Mouse (Mus musculus) neural tube, embryonic 11.5 days (tissue): Measurements from ENCODE around the gene Ubap2l. TPM values are rescaled to one million over a fixed set of nuclear protein-coding genes. Genes with fewer than 3 reads are reported as not detected.
A peak's percentile ranks its signal among the peaks of the same experiment; 100 is the strongest.

ENCODE experiments used
- ATAC-seq: fragments of 200-750 bp; cut with Nextera tagmentation; 2 replicates; pipeline ENCODE4 v1.8.0; 2017; ENCODE audit warnings: moderate number of reproducible peaks, mild to moderate bottlenecking, moderate TSS enrichment, moderate library complexity; ENCODE audit not compliant: insufficient read depth, low FRiP score, low TSS enrichment
- DNase-seq: peaks from one replicate; pipeline ENCODE4 v3.0.0-alpha.2; 2015; ENCODE audit warnings: low spot score
- H3K27ac ChIP-seq: fragments of 300-500 bp; sonication (generic); 2 replicates; pipeline ENCODE4 v1.5.1; 2014; ENCODE audit warnings: low read depth, mild to moderate bottlenecking, low read length
- H3K27me3 ChIP-seq: fragments of 300-500 bp; sonication (generic); 2 replicates; pipeline ENCODE4 v1.6.1; 2014; ENCODE audit warnings: mild to moderate bottlenecking, low read length, mixed read lengths; ENCODE audit not compliant: control insufficient read depth, insufficient read depth
- H3K36me3 ChIP-seq: fragments of 300-500 bp; sonication (generic); 2 replicates; pipeline ENCODE4 v1.6.1; 2014; ENCODE audit warnings: mild to moderate bottlenecking, low read length, moderate library complexity, mixed read lengths; ENCODE audit not compliant: control insufficient read depth, insufficient read depth
- H3K4me1 ChIP-seq: fragments of 300-500 bp; sonication (generic); 2 replicates; pipeline ENCODE4 v1.6.1; 2014; ENCODE audit warnings: low read length, mixed read lengths; ENCODE audit not compliant: control insufficient read depth, insufficient read depth
- H3K4me2 ChIP-seq: fragments of 300-500 bp; sonication (generic); 2 replicates; pipeline ENCODE4 v1.6.1; 2014; ENCODE audit warnings: low read depth, mild to moderate bottlenecking, moderate library complexity
- H3K4me3 ChIP-seq: fragments of 300-500 bp; sonication (generic); 2 replicates; pipeline ENCODE4 v1.5.1; 2014; ENCODE audit warnings: low read depth, low read length
- H3K9ac ChIP-seq: fragments of 300-500 bp; sonication (generic); 2 replicates; pipeline ENCODE4 v1.6.1; 2014; ENCODE audit warnings: mild to moderate bottlenecking, low read length
- H3K9me3 ChIP-seq: fragments of 300-500 bp; sonication (generic); 2 replicates; pipeline ENCODE4 v1.6.1; 2016; ENCODE audit warnings: low read length; ENCODE audit not compliant: control insufficient read depth
- WGBS: fragments of 180-500 bp; shearing (Covaris S2); extraction: QIAGEN DNeasy Blood & Tissue Kit; methylation state at CpG from one replicate; pipeline ENCODE4 v1.1.7; 2014; 5-methylcytosine and 5-hydroxymethylcytosine counted together
- microRNA counts: library from miRNA; unstranded; fragments of <30 nt; microRNA quantifications from one replicate; lab custom pipeline; 2015
- microRNA-seq: library from miRNA; unstranded; fragments of <30 nt; microRNA quantifications from one replicate; pipeline ENCODE4, GENCODE M21; 2016
- polyA plus RNA-seq: library from polyadenylated mRNA; unstranded; fragments of >200 nt; fragmentation: Nextera tagmentation; extraction: Ambion mirVana; gene quantifications from 2 replicates; pipeline ENCODE4 v1.2.1, GENCODE M21; 2014

Ubap2l gene
- polyA plus RNA-seq, 1 experiment from 2014 or later: 208 TPM

DNA sequence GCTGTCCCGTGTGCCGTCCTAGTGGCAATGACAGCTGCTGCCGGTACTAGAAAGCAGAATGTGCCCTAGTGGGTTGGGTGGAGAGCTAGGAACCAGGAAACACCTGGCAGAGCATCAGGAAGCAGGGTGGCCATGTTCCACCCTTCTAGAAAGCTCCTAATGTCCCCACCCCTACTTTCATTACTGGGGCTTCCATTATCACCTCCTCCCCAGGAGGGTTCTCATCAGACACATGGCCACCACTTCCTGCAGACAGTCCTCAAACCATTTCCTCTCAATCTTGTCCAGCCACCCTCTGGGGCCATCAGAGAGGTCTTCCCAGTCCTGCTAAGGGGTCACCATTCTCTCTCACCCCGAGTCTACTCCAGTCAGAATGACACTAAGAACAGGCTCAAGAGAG, 91.0 kb downstream of the Ubap2l start:
- Histone ChIP-seq H3K4me2 (peak overlapping the region; percentile 93), H3K4me3 (peak overlapping the region; percentile 97), H3K27me3 (no peaks in the 10 kb centered on the region), H3K9ac (peak overlapping the region; percentile 93; the same call in 1 of the 2 replicates), H3K4me1 (peaks cover 25% of the 10 kb centered on the region), H3K36me3 (peaks cover 7% of the 10 kb centered on the region), H3K9me3 (no peaks in the 10 kb centered on the region), H3K27ac (no peak overlapping the region)
- ATAC-seq: no peak
- WGBS: 64% methylated on average over 4 of the region's 4 CpGs
- no peak for DNase-seq

DNA sequence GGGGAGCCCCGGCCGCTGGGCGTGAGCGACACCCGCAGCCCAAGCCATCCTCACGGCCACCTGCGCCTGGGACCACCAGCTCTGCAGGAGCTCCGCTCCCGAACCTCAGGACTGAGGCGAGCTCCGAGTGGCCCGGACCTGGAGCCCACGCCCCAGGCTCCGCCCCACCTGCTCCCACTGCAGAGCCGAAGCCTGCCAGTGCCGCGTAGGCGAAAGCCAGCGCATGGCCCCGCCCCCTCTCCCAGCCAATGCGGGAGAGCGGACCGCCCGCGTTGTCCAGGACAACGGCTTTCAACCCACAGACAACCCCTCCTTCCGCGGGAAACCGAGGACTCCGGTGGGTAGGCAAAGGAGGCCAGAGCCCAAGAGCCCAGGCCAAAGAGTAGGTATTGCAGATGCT, 92.0 kb downstream of the Ubap2l start:
- Histone ChIP-seq H3K27ac (no peak overlapping the region), H3K36me3 (peaks cover 7% of the 10 kb centered on the region)
- under 1% methylated on average over 30 of the region's 30 CpGs for WGBS

DNA sequence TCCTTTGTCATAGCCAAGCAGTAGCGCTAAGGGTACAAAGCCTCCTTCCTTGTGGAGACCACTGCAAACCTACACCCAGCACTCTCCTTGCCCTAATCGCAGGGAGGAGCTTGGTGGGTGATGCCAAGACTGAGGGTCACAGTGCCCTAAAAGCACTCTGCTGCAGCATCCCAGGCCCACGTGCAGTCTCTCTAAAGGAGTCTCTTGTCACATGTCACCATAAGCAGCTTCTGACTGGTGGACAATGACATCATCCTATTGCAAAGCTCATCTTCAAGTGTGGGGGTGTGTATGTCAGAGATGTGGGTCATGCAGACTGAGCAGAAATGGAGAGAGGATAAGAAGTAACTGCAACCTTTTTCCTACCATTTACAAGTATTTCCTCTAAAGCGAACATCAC, 93.0 kb downstream of the Ubap2l start:
- H3K36me3 ChIP-seq: peaks cover 7% of the 10 kb centered on the region
- H3K4me2 ChIP-seq: peak overlapping the region; percentile 93
- no peak for ATAC-seq
- no peaks in the 10 kb centered on the region for H3K9me3 ChIP-seq
- 73% methylated on average over 4 of the region's 4 CpGs for WGBS
- H3K27me3 ChIP-seq: no peaks in the 10 kb centered on the region
- no peak for DNase-seq
- H3K4me3 ChIP-seq: peak overlapping the region; percentile 55; the same call in 1 of the 2 replicates
- peaks cover 21% of the 10 kb centered on the region for H3K4me1 ChIP-seq
- no peak overlapping the region for H3K9ac ChIP-seq
- H3K27ac ChIP-seq: no peak overlapping the region

More for the DNA sequence above, 92.0 kb downstream of the Ubap2l start:
- peak; percentile 93 for DNase-seq
- no peaks in the 10 kb centered on the region for H3K27me3 ChIP-seq
- H3K9me3 ChIP-seq: no peaks in the 10 kb centered on the region
- peak overlapping the region; percentile 93 for H3K4me2 ChIP-seq
- peaks cover 25% of the 10 kb centered on the region for H3K4me1 ChIP-seq
- peak; percentile 88 for ATAC-seq
- H3K9ac ChIP-seq: peak overlapping the region; percentile 64
- peak overlapping the region; percentile 55 for H3K4me3 ChIP-seq

DNA sequence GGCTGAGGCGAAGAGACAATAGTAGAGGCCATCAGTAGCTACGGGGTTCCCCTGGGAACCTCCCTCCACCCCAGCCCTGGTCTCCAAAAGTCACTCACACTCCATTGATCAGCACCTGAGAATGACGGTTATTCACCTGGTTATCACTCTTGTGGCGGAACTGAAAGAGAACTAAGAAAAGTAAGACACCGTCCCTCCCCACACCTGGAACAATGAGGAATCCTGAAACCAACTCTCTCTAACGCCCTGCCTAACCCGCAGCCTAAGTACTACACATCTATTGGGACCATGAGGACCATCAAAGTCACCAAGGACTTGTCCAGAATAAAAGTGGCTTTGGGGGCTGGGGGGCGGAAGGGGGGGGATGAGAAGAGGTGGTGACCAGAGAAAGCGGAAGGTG, 94.5 kb downstream of the Ubap2l start:
- Histone ChIP-seq H3K4me2 (no peak overlapping the region), H3K9me3 (no peaks in the 10 kb centered on the region), H3K36me3 (peaks cover 14% of the 10 kb centered on the region), H3K9ac (no peak overlapping the region), H3K4me3 (no peak overlapping the region), H3K27ac (no peak overlapping the region), H3K27me3 (no peaks in the 10 kb centered on the region), H3K4me1 (peaks cover 19% of the 10 kb centered on the region)
- DNase-seq (no peak), ATAC-seq (no peak)
- WGBS: 93% methylated on average over 9 of the region's 9 CpGs

DNA sequence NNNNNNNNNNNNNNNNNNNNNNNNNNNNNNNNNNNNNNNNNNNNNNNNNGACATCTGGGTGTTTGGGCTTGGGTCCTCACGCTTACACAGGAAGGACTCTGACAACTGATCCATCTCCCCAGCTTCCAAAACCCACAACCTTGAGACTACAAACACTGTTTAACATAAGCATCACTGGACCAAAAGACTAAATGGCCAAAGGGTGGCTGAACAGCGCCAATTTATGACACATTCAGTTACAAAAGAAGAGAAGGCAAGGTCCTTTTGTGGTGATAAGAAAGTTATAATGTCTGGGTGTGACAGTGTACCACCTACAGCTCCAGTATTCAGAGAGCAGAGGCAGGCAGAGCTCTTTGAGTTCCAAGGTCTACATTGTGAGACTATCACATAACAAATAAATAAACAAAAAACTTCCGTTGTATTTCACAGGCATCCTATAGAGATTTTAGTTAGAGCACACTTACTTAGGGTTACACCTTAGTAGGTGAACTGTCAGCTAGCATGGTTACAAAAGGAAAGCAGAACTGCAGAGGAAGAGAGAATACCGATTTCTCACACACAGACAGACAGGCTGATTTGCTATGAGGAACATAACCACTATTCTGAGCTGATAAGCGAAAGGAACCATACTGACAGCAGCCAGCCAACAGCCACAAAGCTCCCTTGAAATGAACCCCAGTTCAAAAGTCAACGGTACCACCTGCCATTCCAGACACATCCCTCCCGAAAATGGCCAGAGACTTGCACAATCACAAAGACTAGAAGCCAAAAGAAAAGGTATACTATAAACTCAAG, 96.1 kb downstream of the Ubap2l start:
- ATAC-seq: no peak
- peaks cover 21% of the 10 kb centered on the region for H3K36me3 ChIP-seq
- H3K4me1 ChIP-seq: peaks cover 12% of the 10 kb centered on the region
- H3K27me3 ChIP-seq: no peaks in the 10 kb centered on the region
- WGBS: 92% methylated on average over 7 of the region's 7 CpGs
- H3K9me3 ChIP-seq: no peaks in the 10 kb centered on the region
- H3K27ac ChIP-seq: no peak overlapping the region
- no peak for DNase-seq
- no peak overlapping the region for H3K9ac ChIP-seq
- no peak overlapping the region for H3K4me2 ChIP-seq
- H3K4me3 ChIP-seq: no peak overlapping the region

DNA sequence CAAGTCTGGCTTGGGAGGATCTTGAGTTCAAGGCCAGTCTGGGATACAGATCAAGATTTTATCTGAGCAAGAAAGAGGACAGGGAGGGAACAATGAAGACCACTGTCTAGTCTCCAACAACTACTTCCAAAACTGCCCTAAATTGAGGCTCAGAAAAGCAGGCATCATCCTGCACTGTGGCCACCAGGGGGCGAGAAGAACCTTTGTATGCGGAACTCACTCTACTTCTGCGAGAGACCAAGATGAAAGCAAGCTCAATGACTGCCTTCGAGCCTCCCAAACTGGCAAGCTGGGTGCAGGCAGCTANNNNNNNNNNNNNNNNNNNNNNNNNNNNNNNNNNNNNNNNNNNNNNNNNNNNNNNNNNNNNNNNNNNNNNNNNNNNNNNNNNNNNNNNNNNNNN, 99.0 kb downstream of the Ubap2l start:
- no peaks in the 10 kb centered on the region for H3K4me1 ChIP-seq
- no peaks in the 10 kb centered on the region for H3K9me3 ChIP-seq
- no peak overlapping the region for H3K4me2 ChIP-seq
- H3K27ac ChIP-seq: no peak overlapping the region
- DNase-seq: peak; percentile 80
- WGBS: 9% methylated on average over 4 of the region's 4 CpGs
- peaks cover 28% of the 10 kb centered on the region for H3K36me3 ChIP-seq
- no peak overlapping the region for H3K9ac ChIP-seq
- H3K27me3 ChIP-seq: no peaks in the 10 kb centered on the region
- no peak for ATAC-seq
- H3K4me3 ChIP-seq: no peak overlapping the region

MicroRNAs within 50 kb of the gene (microRNA counts, 519-probe panel; counts per million panel counts)
- microRNA mmu-miR-190b (lab: Ali Mortazavi, UCI): 4,392 counts per million, percentile 81 among the panel's probes with 10 or more counts

Small RNA genes within 50 kb of the gene (microRNA-seq; reads per million reads assigned to microRNA genes)
- 19.8 reads per million, percentile 29 among the genes with 10 or more reads in this experiment for gene Mir190b
- 0.78 reads per million for gene Mir7669

Other genes with a start within 250 kb of the Ubap2l start
- gene She, start 221.3 kb downstream of the Ubap2l start, polyA plus RNA-seq: 2.5 and 3.4 TPM in 2 replicates
- 0.08 and 0.34 TPM in 2 replicates for gene Il6ra, start 139.4 kb downstream of the Ubap2l start, polyA plus RNA-seq
- gene Atp8b2, start 89.1 kb downstream of the Ubap2l start, polyA plus RNA-seq: 11.8 and 13.4 TPM in 2 replicates
- 165 and 172 TPM in 2 replicates for gene Hax1, start 53.8 kb downstream of the Ubap2l start, polyA plus RNA-seq
- gene 4933434E20Rik, start 992 bp downstream of the Ubap2l start, polyA plus RNA-seq: 197 TPM in 2 replicates
- gene Tpm3, start 20.0 kb upstream of the Ubap2l start, polyA plus RNA-seq: 509 and 535 TPM in 2 replicates
- gene Nup210l, start 51.5 kb upstream of the Ubap2l start, polyA plus RNA-seq: 0.41 and 0.66 TPM in 2 replicates
- gene Rps27, start 161.0 kb upstream of the Ubap2l start, polyA plus RNA-seq: 1,223 and 1,277 TPM in 2 replicates
- 10.4 and 12.3 TPM in 2 replicates for gene Rab13, start 161.1 kb upstream of the Ubap2l start, polyA plus RNA-seq
- gene Jtb, start 179.0 kb upstream of the Ubap2l start, polyA plus RNA-seq: 92.3 and 92.4 TPM in 2 replicates
- 3.4 and 4.0 TPM in 2 replicates for gene Creb3l4, start 190.9 kb upstream of the Ubap2l start, polyA plus RNA-seq
- 50.6 and 51.4 TPM in 2 replicates for gene Slc39a1, start 195.5 kb upstream of the Ubap2l start, polyA plus RNA-seq
- 9.8 and 13.9 TPM in 2 replicates for gene Crtc2, start 201.5 kb upstream of the Ubap2l start, polyA plus RNA-seq
- gene Dennd4b, start 212.6 kb upstream of the Ubap2l start, polyA plus RNA-seq: 4.7 and 6.2 TPM in 2 replicates
- 9.2 and 11.4 TPM in 2 replicates for gene Gatad2b, start 240.6 kb upstream of the Ubap2l start, polyA plus RNA-seq